Mouse (Mus musculus) ES-CJ7 (cell line): ENCODE results near the gene Pnma5.

Source experiments
- DNase-seq: peaks from one replicate; pipeline ENCODE4 v3.0.0; 2011; ENCODE audit warnings: low read depth, low spot score

Pnma5 gene

DNA sequence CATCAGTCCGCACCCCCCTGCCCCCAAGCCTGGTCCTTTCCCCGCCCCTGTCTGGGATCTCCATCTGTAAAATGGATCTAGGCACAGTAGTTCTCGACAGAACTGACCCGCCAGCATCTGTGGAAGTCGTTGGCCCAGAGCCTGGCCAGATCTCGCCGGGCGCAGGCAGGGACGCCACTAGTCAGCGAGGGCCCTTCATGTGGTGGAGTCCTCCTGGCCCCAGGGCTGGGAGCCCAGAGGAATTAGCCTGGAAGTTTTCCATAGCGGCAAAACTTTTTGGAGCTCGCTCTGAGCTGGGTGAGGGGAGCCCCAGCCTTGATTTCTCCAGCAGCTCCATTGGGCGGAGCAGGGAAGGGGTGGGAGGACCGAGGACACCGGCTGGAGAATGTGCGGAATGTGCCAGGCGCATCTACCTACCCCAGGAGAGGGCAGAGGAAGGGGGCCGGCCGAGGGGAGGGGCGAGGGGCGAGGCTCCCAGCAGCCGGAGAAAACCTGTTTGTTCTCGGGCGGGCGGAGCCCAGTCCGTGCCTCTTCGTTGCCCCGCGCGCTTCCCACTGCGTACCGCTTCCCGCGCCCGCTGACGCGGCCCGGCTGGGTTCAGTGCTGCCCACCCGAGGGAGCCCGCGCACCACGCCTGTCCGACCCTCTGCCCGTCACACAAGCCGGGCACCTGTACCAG lies 49.9 kb downstream of the Pnma5 start, which contains the start of gene Zfp185:
Gene Zfp185 (plus strand): TSS at position 499 of the 679 bp plus-strand sequence.
- peak; percentile 83 for DNase-seq

DNA sequence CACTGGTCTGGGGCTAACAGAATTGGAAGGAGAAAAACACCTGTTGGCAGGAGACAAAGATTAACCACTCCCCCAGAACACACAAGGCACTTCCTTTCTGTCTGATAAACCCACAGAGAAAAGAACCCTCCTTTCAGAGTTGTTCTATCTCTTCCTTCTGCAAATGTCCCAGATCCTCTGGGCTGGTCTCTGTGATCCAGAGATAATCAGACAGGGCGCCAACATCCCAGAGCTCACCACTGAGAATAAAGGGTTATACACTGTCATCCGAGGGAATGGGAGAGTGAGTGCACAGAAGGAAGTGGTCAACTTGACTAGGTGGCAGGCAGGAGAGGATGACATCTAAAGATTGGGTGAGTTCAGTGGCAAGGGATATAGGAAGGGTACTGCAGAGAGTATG lies 51.3 kb downstream of the Pnma5 start:
- DNase-seq = no peak
